Mouse (Mus musculus): ENCODE data around the gene Zc3h7b.

DNA sequence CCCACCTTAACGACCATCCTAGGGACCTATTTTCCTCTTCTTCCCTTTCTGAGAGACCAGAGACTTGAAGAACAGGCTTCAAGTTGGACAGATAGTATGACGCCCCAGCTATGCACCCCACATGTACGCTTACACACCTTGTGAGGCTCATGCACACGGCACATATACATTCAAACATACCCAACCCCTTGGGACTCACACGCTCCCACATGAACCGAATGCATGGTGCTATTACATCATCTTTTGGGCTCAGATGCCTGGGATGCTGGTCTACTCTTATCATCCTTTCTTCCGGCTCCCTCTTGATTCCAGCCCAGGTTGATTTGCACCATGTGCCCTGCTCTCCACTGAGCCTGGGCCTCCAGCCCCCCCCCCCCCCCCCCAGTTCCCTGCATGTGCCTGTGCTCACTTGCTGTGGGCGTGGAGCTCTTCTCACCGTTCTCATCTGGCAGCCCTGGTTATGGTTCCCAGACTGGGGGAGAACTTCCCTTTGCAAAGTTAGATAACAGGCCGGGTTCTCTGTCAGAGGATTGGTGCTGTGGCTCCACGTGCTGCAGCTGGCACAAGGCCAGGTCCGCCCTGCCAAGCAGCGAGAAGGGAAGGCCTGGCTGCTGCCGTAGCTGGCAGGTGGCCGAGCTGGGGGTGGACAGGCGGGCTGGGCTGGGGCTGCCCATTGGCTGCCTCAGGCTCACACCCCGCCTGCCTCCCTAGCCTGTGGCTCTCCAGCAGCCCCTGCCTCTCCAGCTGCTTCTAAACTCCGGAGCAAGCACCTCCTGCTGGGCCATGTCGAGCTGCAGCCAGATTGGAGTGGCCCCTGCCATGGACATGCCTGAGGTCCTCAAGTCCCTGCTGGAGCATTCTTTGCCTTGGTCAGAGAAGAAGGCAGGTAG lies 57.4 kb downstream of the Zc3h7b start, which contains the start of gene Tef:
- TF ChIP-seq CTCF (IDR thresholded peaks at IDR 0.05; ENCODE audit: low read depth) (peak; percentile 37; the same call in 1 of the 2 replicates), EP300 (IDR thresholded peaks at IDR 0.05; ENCODE audit: low read depth) (no peak)
